Mouse (Mus musculus): ENCODE measurements around the gene Magi2. TPM values are rescaled to one million over a fixed set of nuclear protein-coding genes. Genes with fewer than 3 reads are reported as not detected.

Magi2 gene
- polyA plus RNA-seq, 1 experiment from 2014 or later, result 28.5 TPM

DNA sequence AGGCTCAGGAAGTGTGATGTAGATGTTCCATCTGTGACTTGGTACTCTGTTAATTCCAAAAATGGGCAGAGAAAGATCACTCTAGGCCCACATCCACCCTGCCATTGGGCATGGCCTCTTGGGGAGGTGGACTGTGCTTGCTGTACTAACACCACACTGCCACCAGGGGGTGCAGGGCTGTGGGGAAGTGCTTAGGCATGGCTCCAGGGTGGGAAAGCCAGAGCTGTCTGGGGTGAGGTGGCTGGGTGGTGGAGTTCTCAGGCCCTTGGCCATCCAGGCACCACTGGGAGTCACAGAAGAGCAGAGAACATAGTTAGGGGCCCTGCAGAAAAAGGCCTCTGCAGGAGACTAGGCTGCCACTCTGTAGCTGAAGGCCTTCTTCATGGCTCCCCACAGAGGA, 1243.6 kb downstream of the Magi2 start:
- 0 out of 2 replicates have a peak, but pooled peaks have one; percentile 36 for ATAC-seq (ENCODE audit: low FRiP score)
- Histone ChIP-seq H3K27me3 (no peaks in the 10 kb centered on the region), H3K4me2 (no peak overlapping the region), H3K36me3 (peaks cover 8% of the 10 kb centered on the region), H3K27ac (no peak overlapping the region), H3K4me1 (replicated peaks) (no peaks in the 10 kb centered on the region), H3K4me3 (no peak overlapping the region), H3K9me3 (no peaks in the 10 kb centered on the region), H3K9ac (no peak overlapping the region)

DNA sequence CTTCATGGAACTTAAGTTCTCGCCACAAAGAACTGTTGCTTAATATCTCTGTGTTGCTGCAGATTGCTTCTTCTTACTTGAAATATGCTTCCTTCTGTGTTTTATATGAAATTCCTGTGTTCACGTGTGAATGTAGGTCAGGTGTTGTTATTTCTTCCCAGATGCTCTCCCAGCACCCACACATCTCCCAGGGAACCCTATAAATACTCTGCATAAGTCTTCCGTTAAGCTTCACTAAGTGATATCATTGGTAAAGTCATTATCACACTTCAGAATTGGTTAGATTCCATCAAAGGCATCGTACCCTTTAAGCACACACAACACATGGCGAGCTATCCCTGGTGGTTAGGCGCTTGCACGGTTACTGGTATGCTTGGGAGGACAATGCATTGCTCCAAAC, 1257.7 kb downstream of the Magi2 start:
- H3K4me3 ChIP-seq, result no peak overlapping the region
- WGBS, result 91% methylated on average over 7 of the region's 7 CpGs
- no peak for ATAC-seq (ENCODE audit: low FRiP score)
- no peak overlapping the region for H3K27ac ChIP-seq
- H3K27me3 ChIP-seq, result no peaks in the 10 kb centered on the region
- H3K4me2 ChIP-seq, result no peak overlapping the region
- H3K36me3 ChIP-seq, result no peaks in the 10 kb centered on the region
- H3K4me1 ChIP-seq (replicated peaks), result no peaks in the 10 kb centered on the region
- no peak overlapping the region for H3K9ac ChIP-seq
- H3K9me3 ChIP-seq, result no peaks in the 10 kb centered on the region

DNA sequence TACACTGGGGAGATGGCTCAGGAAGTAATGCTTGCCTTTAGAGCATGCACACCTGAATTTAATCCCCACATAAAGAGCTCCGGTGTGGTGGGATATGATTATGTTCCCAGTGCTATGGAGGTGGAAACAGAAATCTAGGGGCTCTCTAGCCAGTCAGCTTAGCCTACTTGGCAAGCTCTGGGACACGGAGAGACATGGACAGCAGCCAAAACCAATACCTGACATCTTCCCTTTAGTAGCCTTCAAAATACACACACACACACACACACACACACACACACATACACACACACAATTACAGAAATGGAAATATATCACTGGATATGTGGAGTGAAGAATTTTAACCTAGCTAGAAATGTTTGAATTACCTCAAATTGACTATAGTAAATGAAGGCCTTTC, 1265.1 kb downstream of the Magi2 start:
- WGBS, result 83% methylated on average over 2 of the region's 2 CpGs
- Histone ChIP-seq H3K4me2 (no peak overlapping the region), H3K9ac (no peak overlapping the region), H3K4me3 (no peak overlapping the region), H3K4me1 (replicated peaks) (peaks cover 8% of the 10 kb centered on the region; the same call in 1 of the 2 replicates), H3K9me3 (no peaks in the 10 kb centered on the region), H3K36me3 (no peaks in the 10 kb centered on the region), H3K27me3 (no peaks in the 10 kb centered on the region), H3K27ac (no peak overlapping the region)
- ATAC-seq (ENCODE audit: low FRiP score), result no peak

DNA sequence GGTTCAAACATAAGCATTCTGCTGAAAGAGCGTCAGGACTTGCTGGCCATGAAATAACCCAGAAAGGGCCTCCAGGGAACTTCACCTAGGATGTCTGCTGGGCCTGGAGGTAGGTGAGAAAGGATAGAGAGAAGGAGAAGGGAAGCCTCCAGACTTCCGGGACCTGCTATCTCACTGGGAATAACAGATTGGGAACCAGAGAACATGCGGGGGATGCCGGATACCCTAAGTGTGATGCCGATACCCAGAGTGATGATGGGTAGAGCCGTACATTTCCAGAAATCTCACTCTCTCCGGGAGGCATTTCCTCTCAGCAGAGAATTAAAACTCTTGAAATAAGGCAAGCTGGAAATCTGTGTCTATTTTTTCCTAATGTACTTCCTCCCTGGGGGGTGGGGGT, 1265.8 kb downstream of the Magi2 start:
- WGBS, result 94% methylated on average over 7 of the region's 7 CpGs
- H3K27me3 ChIP-seq, result no peaks in the 10 kb centered on the region
- no peak overlapping the region for H3K4me3 ChIP-seq
- H3K36me3 ChIP-seq, result no peaks in the 10 kb centered on the region
- H3K4me2 ChIP-seq, result no peak overlapping the region
- no peak for ATAC-seq (ENCODE audit: low FRiP score)
- H3K4me1 ChIP-seq (replicated peaks), result peaks cover 8% of the 10 kb centered on the region; the same call in 1 of the 2 replicates
- no peaks in the 10 kb centered on the region for H3K9me3 ChIP-seq
- no peak overlapping the region for H3K9ac ChIP-seq
- no peak overlapping the region for H3K27ac ChIP-seq

DNA sequence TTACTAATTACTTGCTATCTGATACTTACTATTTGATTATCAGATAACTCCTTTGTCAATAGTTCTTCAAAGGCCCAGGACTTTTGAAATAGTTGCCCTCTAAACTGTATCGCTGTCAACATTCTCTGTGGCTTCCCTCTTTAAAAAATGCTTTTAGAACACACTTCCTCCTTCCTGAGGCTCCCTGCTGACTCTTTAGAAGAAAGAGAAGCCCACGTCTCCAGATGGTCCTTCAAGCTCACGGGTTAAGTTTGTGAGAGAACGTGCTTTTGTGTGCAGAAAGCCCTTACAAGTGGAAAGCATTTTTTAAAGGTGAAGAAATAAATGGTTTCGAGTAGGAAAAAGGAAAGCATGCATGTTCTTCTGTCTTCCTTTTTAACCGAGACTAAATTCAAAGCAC, 1267.2 kb downstream of the Magi2 start:
- Histone ChIP-seq H3K4me2 (no peak overlapping the region), H3K36me3 (no peaks in the 10 kb centered on the region), H3K9me3 (no peaks in the 10 kb centered on the region), H3K27me3 (no peaks in the 10 kb centered on the region), H3K9ac (no peak overlapping the region), H3K27ac (no peak overlapping the region), H3K4me3 (no peak overlapping the region), H3K4me1 (replicated peaks) (peaks cover 15% of the 10 kb centered on the region; the same call in 1 of the 2 replicates)
- ATAC-seq (ENCODE audit: low FRiP score), result no peak
- WGBS, result 60% methylated on average over 6 of the region's 6 CpGs

DNA sequence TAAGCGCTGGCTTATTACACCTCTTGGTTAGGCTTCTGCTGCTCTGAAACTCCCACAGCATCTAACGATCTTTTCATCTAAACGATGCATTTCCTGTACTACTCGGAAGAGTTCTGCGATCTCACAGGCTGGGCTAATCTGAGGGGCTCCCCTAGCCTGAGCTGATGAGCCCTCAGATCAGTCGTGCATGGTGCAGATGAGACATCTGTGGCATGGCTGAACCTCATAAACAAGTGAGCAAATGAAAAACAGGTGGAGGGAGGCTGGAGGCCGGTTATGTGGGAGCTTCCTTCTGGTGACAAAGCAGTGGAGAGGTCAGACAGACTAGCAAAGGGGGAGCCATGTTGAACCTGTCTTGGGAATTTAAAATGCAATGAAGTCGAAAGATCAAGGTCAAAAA, 1270.1 kb downstream of the Magi2 start:
- H3K36me3 ChIP-seq, result peaks cover 4% of the 10 kb centered on the region; the same call in 1 of the 2 replicates
- H3K9me3 ChIP-seq, result no peaks in the 10 kb centered on the region
- H3K27ac ChIP-seq, result no peak overlapping the region
- H3K9ac ChIP-seq, result no peak overlapping the region
- WGBS, result 62% methylated on average over 8 of the region's 8 CpGs
- no peak overlapping the region for H3K4me2 ChIP-seq
- peaks cover 15% of the 10 kb centered on the region; the same call in 1 of the 2 replicates for H3K4me1 ChIP-seq (replicated peaks)
- H3K27me3 ChIP-seq, result no peaks in the 10 kb centered on the region
- ATAC-seq (ENCODE audit: low FRiP score), result no peak
- H3K4me3 ChIP-seq, result no peak overlapping the region

DNA sequence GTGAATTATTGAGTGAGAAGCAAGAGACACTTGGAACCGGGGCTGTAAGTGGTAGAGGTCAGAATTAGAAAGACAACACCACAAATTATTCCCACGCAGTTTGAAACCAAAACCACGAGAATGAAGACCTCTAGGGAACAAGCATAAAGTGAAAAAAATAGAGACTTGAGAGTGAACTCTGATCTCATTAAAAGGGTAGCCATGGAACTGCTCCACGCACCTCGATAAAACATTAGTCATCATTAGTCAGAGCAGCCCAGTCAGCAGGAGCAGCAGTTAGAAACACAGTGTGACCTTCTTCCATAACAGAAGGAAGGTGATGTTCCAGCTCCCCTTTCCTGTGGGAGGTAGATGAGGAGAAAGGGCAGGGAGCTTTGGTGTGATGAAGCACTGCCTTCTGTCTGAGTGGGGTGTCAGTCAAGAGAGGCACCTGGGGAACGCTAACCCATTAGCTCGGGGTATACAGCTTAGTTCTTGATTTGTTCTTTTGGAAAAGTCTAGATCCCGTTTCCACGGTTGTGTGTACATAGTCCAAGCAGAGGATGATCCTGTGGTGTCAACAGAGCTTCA, 1272.3 kb downstream of the Magi2 start:
- no peak overlapping the region for H3K4me3 ChIP-seq
- H3K9me3 ChIP-seq, result no peaks in the 10 kb centered on the region
- ATAC-seq (ENCODE audit: low FRiP score), result peak; percentile 65; the same call in 1 of the 2 replicates
- H3K4me1 ChIP-seq (replicated peaks), result peaks cover 13% of the 10 kb centered on the region; the same call in 1 of the 2 replicates
- 66% methylated on average over 9 of the region's 9 CpGs for WGBS
- H3K36me3 ChIP-seq, result peaks cover 4% of the 10 kb centered on the region; the same call in 1 of the 2 replicates
- no peak overlapping the region for H3K27ac ChIP-seq
- H3K27me3 ChIP-seq, result no peaks in the 10 kb centered on the region
- H3K4me2 ChIP-seq, result no peak overlapping the region
- H3K9ac ChIP-seq, result no peak overlapping the region

DNA sequence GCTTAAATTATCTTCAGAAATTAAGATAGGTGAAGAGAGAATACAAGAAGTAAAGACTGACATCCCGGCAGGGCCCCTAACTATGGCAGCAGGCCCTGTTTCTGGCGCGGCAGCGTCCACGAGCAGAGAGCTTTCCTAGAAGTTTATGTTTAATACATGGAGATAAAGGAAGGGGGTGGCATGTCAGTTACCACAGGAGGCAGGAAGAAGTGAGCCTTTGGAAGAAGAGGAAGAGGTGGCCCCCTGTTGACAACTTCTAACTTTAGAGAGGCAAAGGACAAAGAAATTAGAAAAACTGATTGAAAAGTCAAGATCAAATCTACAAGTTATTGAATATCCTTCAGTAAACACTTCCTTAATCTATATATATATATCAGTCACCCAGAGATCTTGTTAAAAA, 1281.8 kb downstream of the Magi2 start:
- no peaks in the 10 kb centered on the region for H3K36me3 ChIP-seq

DNA sequence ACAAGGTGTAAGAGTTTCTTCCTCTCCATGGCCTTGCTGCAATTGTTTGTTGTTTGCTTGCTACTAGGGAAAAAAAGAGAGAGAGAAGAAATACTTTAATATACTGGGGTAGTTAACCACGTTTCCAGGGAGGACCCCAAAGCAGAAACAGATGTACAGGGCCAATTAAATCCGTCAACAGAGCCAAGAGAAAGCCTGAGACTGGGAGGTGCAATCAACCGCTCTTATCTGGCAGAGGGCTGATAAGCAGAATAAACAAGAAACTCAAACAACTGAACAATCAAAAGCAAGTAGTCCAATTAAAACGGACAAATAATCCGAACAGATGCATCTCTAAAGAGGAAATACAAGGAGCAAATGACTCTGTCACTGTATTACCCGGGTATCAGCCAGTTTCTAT, 1282.8 kb downstream of the Magi2 start:
- no peak overlapping the region for H3K27ac ChIP-seq
- H3K4me2 ChIP-seq, result no peak overlapping the region
- no peak for ATAC-seq (ENCODE audit: low FRiP score)
- WGBS, result 69% methylated on average over 6 of the region's 6 CpGs
- no peaks in the 10 kb centered on the region for H3K27me3 ChIP-seq
- no peak overlapping the region for H3K4me3 ChIP-seq
- no peaks in the 10 kb centered on the region for H3K9me3 ChIP-seq
- no peak overlapping the region for H3K9ac ChIP-seq
- peaks cover 5% of the 10 kb centered on the region for H3K4me1 ChIP-seq (replicated peaks)
- no peaks in the 10 kb centered on the region for H3K36me3 ChIP-seq

More for the DNA sequence above, 1281.8 kb downstream of the Magi2 start:
- no peak overlapping the region for H3K27ac ChIP-seq
- no peak overlapping the region for H3K9ac ChIP-seq
- H3K4me1 ChIP-seq (replicated peaks), result peaks cover 5% of the 10 kb centered on the region
- ATAC-seq (ENCODE audit: low FRiP score), result no peak
- WGBS, result 70% methylated on average over 5 of the region's 5 CpGs
- H3K4me3 ChIP-seq, result no peak overlapping the region
- H3K9me3 ChIP-seq, result no peaks in the 10 kb centered on the region
- no peaks in the 10 kb centered on the region for H3K27me3 ChIP-seq
- H3K4me2 ChIP-seq, result no peak overlapping the region

DNA sequence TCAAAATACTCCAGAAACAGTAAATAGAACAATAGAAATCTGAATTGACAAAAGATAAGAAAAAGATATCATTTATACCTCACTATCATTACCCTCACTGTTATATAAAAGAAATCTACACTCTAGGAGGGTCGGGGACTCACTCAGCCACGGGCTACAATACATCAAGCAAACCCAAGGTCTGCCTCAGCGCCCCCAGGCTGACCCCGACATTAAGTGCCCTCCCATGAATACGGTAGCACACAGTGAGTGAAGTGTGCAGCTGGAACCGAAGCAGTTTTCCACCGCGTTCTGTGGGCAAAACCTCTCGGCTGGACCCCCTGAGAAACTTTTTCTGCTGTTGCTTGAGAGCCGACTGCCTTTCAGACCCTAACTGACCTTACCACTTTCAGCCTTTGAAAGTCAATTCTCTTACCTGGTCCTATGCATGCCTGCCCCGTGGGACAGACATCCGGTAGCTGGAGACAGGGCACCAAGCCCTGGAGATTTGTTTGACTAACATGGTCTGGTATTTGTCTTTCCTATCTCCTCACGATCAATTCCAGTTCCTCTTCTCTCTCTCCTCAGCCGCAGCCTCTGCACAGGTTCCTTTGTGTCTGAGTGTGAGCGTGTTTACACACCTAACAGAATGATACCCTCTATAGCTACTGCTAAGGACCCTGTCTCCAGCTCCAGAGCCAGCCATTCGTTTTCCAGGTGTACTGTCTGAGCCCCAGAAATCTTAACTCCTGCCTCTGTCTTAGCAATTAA, 1285.7 kb downstream of the Magi2 start:
- H3K9me3 ChIP-seq, result no peaks in the 10 kb centered on the region
- H3K4me2 ChIP-seq, result no peak overlapping the region
- H3K27ac ChIP-seq, result no peak overlapping the region
- H3K4me3 ChIP-seq, result no peak overlapping the region
- H3K36me3 ChIP-seq, result no peaks in the 10 kb centered on the region
- H3K9ac ChIP-seq, result no peak overlapping the region
- H3K4me1 ChIP-seq (replicated peaks), result peaks cover 5% of the 10 kb centered on the region
- ATAC-seq (ENCODE audit: low FRiP score), result no peak
- 59% methylated on average over 16 of the region's 16 CpGs for WGBS
- H3K27me3 ChIP-seq, result no peaks in the 10 kb centered on the region

DNA sequence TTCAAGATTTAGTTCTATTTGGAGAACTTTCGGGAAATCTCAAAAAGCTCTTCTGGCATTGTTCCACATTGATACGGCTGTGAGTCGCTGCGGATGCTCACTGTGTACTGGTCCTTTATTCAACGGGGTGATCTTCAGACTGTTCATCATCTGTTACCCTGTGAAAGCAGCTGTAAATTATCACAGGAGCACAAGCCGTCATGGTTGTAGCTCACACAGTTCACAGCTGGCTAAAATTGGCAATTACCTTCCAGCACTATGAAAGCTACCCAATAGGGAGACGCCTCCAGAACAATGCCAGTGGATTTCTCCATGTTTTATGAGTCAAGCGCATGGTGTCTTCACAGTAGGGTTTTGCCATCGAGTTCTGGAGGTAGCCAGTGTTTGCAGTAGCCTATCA, 1294.8 kb downstream of the Magi2 start:
- Histone ChIP-seq H3K4me1 (replicated peaks) (peaks cover 5% of the 10 kb centered on the region; the same call in 1 of the 2 replicates), H3K36me3 (no peaks in the 10 kb centered on the region), H3K9me3 (no peaks in the 10 kb centered on the region), H3K4me2 (no peak overlapping the region), H3K27ac (peak overlapping the region; percentile 30; the same call in 1 of the 2 replicates), H3K4me3 (no peak overlapping the region), H3K27me3 (no peaks in the 10 kb centered on the region), H3K9ac (no peak overlapping the region)
- 53% methylated on average over 9 of the region's 9 CpGs for WGBS
- peak; percentile 75 for ATAC-seq (ENCODE audit: low FRiP score)

DNA sequence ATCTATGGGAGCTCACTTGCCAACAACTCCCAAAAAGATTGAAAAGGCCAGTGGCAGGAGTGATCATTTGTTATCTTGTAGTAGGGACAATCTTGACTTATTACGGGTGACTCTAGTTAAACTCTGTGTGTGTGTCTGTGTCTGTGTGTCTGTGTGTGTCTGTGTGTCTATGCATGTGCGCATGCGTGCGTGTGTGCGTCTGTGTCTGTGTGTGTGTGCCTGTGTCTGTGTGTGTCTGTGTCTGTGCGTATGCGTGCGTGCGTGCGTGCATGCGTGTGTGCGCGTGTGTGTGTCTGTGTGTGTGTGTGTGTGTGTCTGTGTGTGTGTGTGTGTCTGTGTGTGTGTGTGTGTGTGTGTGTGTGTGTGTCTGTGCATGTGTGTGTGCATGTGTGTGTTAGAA, 1295.2 kb downstream of the Magi2 start:
- H3K4me1 ChIP-seq (replicated peaks), result peaks cover 5% of the 10 kb centered on the region; the same call in 1 of the 2 replicates
- no peaks in the 10 kb centered on the region for H3K9me3 ChIP-seq
- 98% methylated on average over 13 of the region's 13 CpGs for WGBS
- no peaks in the 10 kb centered on the region for H3K36me3 ChIP-seq
- H3K27me3 ChIP-seq, result no peaks in the 10 kb centered on the region
- 0 out of 2 replicates have a peak, but pooled peaks have one; percentile 21 for ATAC-seq (ENCODE audit: low FRiP score)
- no peak overlapping the region for H3K4me3 ChIP-seq
- H3K27ac ChIP-seq, result peak overlapping the region; percentile 30
- H3K9ac ChIP-seq, result no peak overlapping the region
- no peak overlapping the region for H3K4me2 ChIP-seq

DNA sequence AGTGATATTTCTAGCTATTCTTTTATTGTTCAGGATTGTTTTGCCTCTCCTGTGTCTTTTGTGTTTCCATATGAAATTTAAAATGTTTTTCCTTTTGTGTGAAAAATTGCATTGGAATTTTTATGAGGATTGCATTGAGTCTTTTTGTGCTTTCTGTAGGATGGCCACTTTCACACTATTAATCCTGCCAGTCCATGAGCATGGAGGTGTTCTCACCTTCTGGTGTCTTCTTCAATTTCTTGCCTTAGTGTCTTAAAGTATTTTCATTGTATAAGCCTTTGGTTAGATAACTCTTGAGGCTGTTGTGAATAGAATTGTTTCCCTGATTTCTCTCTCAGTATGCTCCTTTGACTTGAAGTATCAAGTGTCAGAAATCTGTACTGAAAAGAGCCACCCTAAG, 1296.9 kb downstream of the Magi2 start:
- Histone ChIP-seq H3K27me3 (no peaks in the 10 kb centered on the region), H3K4me1 (replicated peaks) (peaks cover 5% of the 10 kb centered on the region; the same call in 1 of the 2 replicates), H3K36me3 (no peaks in the 10 kb centered on the region), H3K9me3 (no peaks in the 10 kb centered on the region), H3K9ac (no peak overlapping the region), H3K4me3 (no peak overlapping the region), H3K27ac (no peak overlapping the region), H3K4me2 (no peak overlapping the region)
- no peak for ATAC-seq (ENCODE audit: low FRiP score)

Data from hindbrain, embryonic 13.5 days (tissue).